Mouse (Mus musculus) small intestine, adult 2 months (tissue): ENCODE data around the gene Zfp773. TPM values are rescaled to one million over a fixed set of nuclear protein-coding genes. Genes with fewer than 3 reads are reported as not detected.
"Not testable (repeated sequence)": the region's sequence is repeated elsewhere in the genome, so short reads cannot be mapped to it uniquely, and the experiment has no call there.

ENCODE experiments used
- H3K27ac ChIP-seq: fragments of 200-500 bp; 2 replicates; pipeline ENCODE4 v1.5.1; 2012; ENCODE audit warnings: low read depth, low read length, control low read depth, inconsistent platforms; ENCODE audit not compliant: insufficient read depth
- H3K27me3 ChIP-seq: fragments of 200-500 bp; 2 replicates; pipeline ENCODE4 v1.6.1; 2012; ENCODE audit warnings: mild to moderate bottlenecking, moderate library complexity, low read length, inconsistent platforms; ENCODE audit not compliant: control insufficient read depth, insufficient read depth
- H3K36me3 ChIP-seq: fragments of 200-500 bp; 2 replicates; pipeline ENCODE4 v1.6.1; 2012; ENCODE audit warnings: mild to moderate bottlenecking, low read length, control low read depth, inconsistent platforms; ENCODE audit not compliant: control insufficient read depth, insufficient read depth
- H3K4me1 ChIP-seq: fragments of 200-500 bp; 2 replicates; pipeline ENCODE4 v1.6.1; 2012; ENCODE audit warnings: low read length, inconsistent platforms, mixed read lengths; ENCODE audit not compliant: control insufficient read depth, insufficient read depth, insufficient read length
- H3K4me3 ChIP-seq: fragments of 200-500 bp; 2 replicates; pipeline ENCODE4 v1.5.1; 2012; ENCODE audit warnings: low read depth, mild to moderate bottlenecking, control low read depth, inconsistent platforms, low read length, moderate library complexity
- CTCF ChIP-seq: fragments of 200-500 bp; IDR thresholded peaks from 2 replicates; pipeline ENCODE4 v1.5.1; 2012; ENCODE audit warnings: low read depth, mild to moderate bottlenecking, control low read depth, inconsistent platforms, low read length, moderate library complexity, mixed read lengths; ENCODE audit not compliant: insufficient replicate concordance, insufficient read length; ENCODE audit errors: extremely low read depth
- POLR2A ChIP-seq: fragments of 200-500 bp; IDR thresholded peaks from 2 replicates; pipeline ENCODE4 v1.6.1; 2012; ENCODE audit warnings: low read depth, mild to moderate bottlenecking, control low read depth, inconsistent platforms, low read length, moderate library complexity
- WGBS: fragments of 180-500 bp; shearing (Covaris S2); methylation state at CpG from one replicate; pipeline ENCODE4 v1.1.7; 2018; 5-methylcytosine and 5-hydroxymethylcytosine counted together
- polyA plus RNA-seq: library from polyadenylated mRNA; depleted of rRNA; stranded (reverse); fragments of >200 nt; gene quantifications from 2 replicates; pipeline ENCODE4 v1.2.3, GENCODE M21; 2012; rRNA removed

Zfp773 gene
- polyA plus RNA-seq, result 0.03 and 0.33 TPM in 2 replicates

DNA sequence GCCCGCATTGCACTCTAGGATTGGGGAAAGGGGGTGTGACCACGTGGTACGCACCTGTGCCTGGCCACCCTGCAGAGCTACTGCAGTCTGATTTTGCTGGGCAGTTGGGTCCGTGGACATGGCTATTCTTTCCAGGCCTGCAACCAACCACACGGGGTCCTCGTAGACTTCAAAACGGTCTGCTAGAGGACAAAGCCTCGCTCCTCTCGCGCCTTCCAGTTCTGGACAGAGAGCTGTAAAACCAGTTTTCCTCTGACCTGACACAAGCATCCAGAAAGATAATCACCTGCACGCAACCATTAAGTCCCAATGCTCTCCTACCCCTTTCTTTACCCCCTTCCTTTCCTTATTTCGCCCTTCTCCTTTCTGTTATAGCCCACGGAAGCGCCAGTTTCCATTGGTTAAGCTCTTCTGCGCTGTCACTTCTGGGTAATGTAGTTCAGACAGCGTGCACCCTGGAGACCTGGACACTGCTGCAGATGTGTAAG is at the start of gene Zfp773:
Gene Zfp773, minus strand, starts transcription at position 377 of the 488 bp plus-strand sequence.
- WGBS, result 2% methylated on average over 16 of the region's 16 CpGs
- Histone ChIP-seq H3K36me3 (no peaks in the 10 kb centered on the region), H3K4me1 (peaks cover 3% of the 10 kb centered on the region; the same call in 1 of the 2 replicates), H3K4me3 (peak within 1 kb of the TSS; percentile 64), H3K27me3 (no peaks in the 10 kb centered on the region), H3K27ac (no peak within 1 kb of the TSS)
- TF ChIP-seq POLR2A (no peak), CTCF (peak; percentile 25; the same call in 1 of the 2 replicates)

DNA sequence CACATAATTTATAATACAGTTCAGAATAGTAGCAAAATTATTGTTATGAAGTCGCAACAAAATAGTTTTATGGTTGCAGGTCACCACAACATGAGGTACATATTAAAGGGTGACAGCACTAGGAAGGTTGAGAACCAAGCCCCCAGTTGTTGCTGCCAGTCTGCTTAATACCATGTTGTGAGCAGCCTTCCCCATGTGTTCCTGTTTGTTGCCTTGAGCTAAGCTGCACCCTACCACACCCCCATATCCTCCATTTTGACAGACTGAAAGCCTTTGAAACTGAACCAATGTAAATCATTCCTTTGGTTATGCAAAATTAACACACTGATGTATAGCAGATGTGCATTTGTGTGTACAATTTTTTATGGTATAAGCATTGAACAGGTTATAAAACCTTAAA is 49.3 kb upstream of the Zfp773 start:
- Histone ChIP-seq H3K27me3 (no peaks in the 10 kb centered on the region), H3K27ac (no peak overlapping the region), H3K4me1 (no peaks in the 10 kb centered on the region), H3K4me3 (no peak overlapping the region), H3K36me3 (peaks cover 14% of the 10 kb centered on the region)
- 91% methylated on average over 1 of the region's 1 CpGs for WGBS
- TF ChIP-seq CTCF, result no peak
- TF ChIP-seq POLR2A, result no peak

DNA sequence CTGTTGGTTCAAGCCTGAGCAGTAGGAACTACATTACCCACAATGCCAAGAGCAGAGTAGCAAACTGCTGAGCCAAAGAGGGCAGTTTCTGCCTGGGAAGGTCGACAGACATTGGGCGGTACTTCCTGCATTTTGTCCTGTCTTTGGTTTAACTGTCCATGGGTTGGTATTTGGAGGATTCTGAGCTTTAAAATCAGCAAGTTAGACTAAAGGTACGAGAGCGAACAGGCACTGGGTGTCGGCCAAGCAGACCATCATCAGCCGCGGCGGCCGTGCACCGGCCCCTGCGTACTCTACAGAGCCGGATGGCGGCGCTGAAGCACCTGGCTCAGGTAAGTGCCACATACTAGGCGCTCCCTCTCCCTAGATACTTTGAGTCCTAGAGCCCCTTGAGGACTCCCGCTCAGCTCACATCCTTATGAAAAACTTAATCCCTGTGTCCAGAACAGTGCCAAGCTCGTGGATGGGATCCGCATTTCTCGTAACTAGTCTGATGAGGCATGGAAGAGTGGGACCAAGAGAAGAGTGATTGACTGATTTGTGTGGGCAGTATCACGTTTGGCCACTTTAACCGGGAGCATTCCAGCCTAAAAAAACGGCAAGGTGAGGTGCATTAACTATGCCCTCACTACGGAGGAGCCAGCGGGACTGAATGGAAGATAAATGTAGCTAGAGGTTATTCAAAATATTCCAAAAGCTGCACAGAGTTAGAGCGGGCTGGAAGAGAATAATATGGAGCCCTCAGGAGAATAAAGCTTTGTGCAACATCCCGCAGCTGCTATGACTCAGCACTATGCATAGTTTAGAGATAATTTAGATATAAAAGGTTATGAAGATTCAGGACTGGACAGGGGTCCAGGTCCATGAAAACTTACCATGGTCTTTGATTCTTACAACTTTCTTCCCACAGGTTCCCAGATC is 34.9 kb upstream of the Zfp773 start, which contains the start of gene Zfp418:
Gene Zfp418, plus strand, starts transcription at position 104 of the 921 bp plus-strand sequence.
- Histone ChIP-seq H3K36me3 (peaks cover 7% of the 10 kb centered on the region), H3K27me3 (no peaks in the 10 kb centered on the region), H3K4me1 (no peaks in the 10 kb centered on the region), H3K4me3 (peak within 1 kb of the TSS; percentile 72), H3K27ac (no peak within 1 kb of the TSS)
- WGBS, result 2% methylated on average over 26 of the region's 26 CpGs
- TF ChIP-seq POLR2A, result no peak
- TF ChIP-seq CTCF, result peak; percentile 21; the same call in 1 of the 2 replicates

DNA sequence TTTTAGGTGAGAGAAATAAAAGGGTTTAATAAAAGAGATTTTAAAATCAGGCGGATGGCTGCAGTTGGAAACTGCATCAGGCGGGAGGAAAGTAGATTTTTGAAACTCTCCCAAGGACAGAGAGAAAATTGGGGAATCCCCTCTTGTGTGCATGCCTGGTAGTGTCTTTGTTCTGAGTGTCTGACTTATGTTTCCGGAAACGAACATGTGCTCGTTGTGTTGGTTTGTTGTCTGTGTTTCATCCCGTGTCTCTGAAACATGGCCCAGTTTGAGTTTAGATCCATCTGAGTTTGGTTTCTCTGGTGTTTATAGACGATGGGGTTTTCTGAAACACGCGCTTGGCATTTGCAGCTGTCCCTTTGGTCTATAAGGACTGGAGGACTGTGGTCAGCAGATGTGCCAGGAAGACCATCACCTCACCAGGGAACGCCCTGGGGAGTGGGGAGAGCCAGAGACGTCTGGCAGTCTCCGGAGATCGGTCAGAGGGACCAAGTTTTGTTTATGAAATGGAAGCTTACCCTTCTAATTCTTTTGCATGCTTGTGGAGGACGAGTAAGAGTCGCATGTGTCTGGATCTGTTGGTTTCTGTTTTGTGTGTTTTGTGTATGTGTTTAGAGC is 9.5 kb upstream of the Zfp773 start:
- H3K27ac ChIP-seq, result no peak overlapping the region
- H3K4me3 ChIP-seq, result no peak overlapping the region
- no peaks in the 10 kb centered on the region for H3K36me3 ChIP-seq
- whole genome bisulfite sequencing, result 90% methylated on average over 15 of the region's 15 CpGs
- TF ChIP-seq POLR2A (no peak), CTCF (no peak)
- H3K4me1 ChIP-seq, result no peaks in the 10 kb centered on the region
- no peaks in the 10 kb centered on the region for H3K27me3 ChIP-seq

DNA sequence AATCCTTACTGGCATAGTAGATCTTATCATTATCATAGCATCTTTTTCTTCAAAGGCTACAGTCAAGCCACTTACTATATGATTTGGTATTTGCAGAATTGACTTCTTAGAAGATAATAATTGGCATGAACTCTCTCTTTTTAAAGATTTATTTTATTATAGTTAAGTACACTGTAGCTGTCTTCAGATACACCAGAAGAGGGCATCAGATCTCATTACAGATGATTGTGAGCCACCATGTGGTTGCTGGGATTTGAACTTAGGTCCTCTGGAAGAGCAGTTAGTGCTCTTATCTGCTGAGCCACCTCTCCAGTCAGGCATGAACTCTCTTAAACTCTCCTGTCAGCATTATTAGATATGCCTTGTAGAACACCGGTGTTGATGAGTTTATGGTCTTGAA is 7.7 kb upstream of the Zfp773 start:
- Histone ChIP-seq H3K36me3 (no peaks in the 10 kb centered on the region), H3K27me3 (no peaks in the 10 kb centered on the region), H3K27ac (no peak overlapping the region), H3K4me1 (no peaks in the 10 kb centered on the region), H3K4me3 (no peak overlapping the region)
- WGBS, result 77% methylated on average over 1 of the region's 1 CpGs
- no peak for TF ChIP-seq CTCF

DNA sequence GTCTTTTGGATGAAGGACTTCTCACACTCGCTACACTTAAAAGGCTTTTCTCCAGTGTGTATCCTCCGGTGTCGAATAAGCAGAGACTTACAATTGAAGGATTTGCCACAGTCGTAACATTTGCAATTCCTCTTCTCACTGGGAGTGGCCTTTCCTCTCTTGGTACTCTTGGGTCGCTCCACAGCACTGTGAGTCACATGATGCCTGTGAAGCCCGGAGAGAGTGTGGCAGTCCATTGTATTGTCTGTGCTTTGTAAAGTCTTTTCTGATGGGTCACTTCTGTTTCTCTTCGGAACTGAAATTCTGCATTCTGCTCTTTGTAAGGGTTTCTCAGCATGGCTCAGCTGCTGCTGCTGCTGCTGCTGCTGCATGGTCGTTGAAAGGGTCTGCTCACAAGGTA is 3.8 kb downstream of the Zfp773 start:
- TF ChIP-seq CTCF, result no peak
- no peak for TF ChIP-seq POLR2A
- WGBS, result 79% methylated on average over 8 of the region's 8 CpGs
- peaks cover 3% of the 10 kb centered on the region; the same call in 1 of the 2 replicates for H3K4me1 ChIP-seq
- no peaks in the 10 kb centered on the region for H3K36me3 ChIP-seq
- no peak overlapping the region for H3K4me3 ChIP-seq
- no peak overlapping the region for H3K27ac ChIP-seq
- no peaks in the 10 kb centered on the region for H3K27me3 ChIP-seq

DNA sequence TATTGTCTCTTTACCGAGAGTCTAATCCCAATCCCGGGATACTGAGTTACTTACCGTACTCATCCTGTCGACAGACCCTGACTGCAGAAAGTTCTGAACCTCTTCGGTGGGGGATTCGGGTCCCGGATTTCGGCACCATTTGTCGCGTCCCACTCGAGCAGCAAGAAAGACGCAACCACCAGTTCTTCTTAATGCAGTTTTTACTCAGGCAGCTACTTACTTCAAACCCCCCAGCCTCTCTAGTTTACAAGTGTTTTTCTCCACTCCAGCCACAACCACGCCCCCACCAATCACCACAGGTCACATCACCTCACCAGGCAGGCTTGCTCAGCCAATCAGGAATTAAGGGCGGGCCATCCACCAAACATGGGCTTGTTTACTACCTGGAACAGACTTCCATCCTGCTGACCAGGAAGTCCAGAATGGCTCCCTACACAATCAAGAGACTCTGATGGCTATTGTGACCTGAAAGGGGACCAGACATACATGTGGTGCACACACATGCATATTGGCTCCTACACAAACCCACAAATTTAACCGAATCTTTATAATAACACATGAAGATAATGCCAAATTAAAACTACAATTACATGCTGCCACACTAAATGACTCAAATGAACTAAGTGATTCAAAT is 5.9 kb downstream of the Zfp773 start:
- not testable (repeated sequence) for H3K36me3 ChIP-seq, H3K27me3 ChIP-seq, H3K4me1 ChIP-seq
- WGBS, result 93% methylated on average over 15 of the region's 15 CpGs
- H3K27ac ChIP-seq, result peak overlapping the region; percentile 67; the same call in 1 of the 2 replicates
- peak overlapping the region; percentile 55 for H3K4me3 ChIP-seq
